Mouse (Mus musculus): Measurements from ENCODE around the gene Ripply3. TPM values are rescaled to one million over a fixed set of nuclear protein-coding genes. Genes with fewer than 3 reads are reported as not detected.
"Not testable (repeated sequence)": the region's sequence is repeated elsewhere in the genome, so short reads cannot be mapped to it uniquely, and the experiment has no call there.

Gene Ripply3
- polyA plus RNA-seq, 1 experiment = 0.46 TPM

GRCm38 (mm10) chr16:94331886-94332252 is 3.6 kb downstream of the Ripply3 start:
- 71% methylated on average over 5 of the region's 5 CpGs for WGBS

DNA sequence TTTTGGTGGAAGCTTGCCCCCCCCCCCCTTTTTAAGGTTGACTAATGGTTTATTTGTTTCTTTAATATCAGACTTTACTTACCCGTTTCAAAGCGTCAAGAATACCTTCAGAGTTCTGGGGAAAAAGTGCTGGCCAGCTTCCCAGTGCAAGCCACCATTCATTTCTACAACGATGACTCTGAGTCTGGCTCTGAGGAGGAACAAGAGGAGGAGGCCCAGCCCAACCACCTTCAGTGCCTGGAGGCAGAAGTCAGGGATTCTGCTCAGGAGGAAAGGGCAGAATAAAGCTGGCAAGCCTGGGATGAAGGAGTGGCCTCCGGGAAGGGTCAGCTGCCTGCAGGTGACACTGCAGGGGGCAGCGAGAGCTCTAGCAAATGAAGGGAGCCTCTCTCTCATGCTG is 7.4 kb downstream of the Ripply3 start:
- Histone ChIP-seq H3K27ac (ENCODE audit: insufficient read depth, low read length) (no peak overlapping the region), H3K27me3 (ENCODE audit: control insufficient read depth, insufficient read depth, low read length) (no peaks in the 10 kb centered on the region), H3K4me3 (replicated peaks; ENCODE audit: insufficient read depth, low read depth, low read length) (no peak overlapping the region), H3K4me1 (ENCODE audit: control insufficient read depth, insufficient read depth, low read length) (no peaks in the 10 kb centered on the region)
- WGBS = 35% methylated on average over 5 of the region's 5 CpGs
- no peak for DNase-seq
- no peak for TF ChIP-seq CTCF (IDR thresholded peaks at IDR 0.05; ENCODE audit: borderline replicate concordance, insufficient read depth, low read depth, low read length)
- TF ChIP-seq POLR2A (IDR thresholded peaks at IDR 0.05; ENCODE audit: borderline replicate concordance, insufficient read depth, low read length) = no peak

More at GRCm38 (mm10) chr16:94331886-94332252, 3.6 kb downstream of the Ripply3 start:
- no peak overlapping the region for H3K4me3 ChIP-seq (replicated peaks; ENCODE audit: insufficient read depth, low read depth, low read length)
- H3K27ac ChIP-seq (ENCODE audit: insufficient read depth, low read length) = no peak overlapping the region
- TF ChIP-seq POLR2A (IDR thresholded peaks at IDR 0.05; ENCODE audit: borderline replicate concordance, insufficient read depth, low read length) = no peak
- peak; percentile 95 for TF ChIP-seq CTCF (IDR thresholded peaks at IDR 0.05; ENCODE audit: borderline replicate concordance, insufficient read depth, low read depth, low read length)
- H3K27me3 ChIP-seq (ENCODE audit: control insufficient read depth, insufficient read depth, low read length) = no peaks in the 10 kb centered on the region; the same call in 1 of the 2 replicates
- peak; percentile 57 to 76 for DNase-seq
- H3K4me1 ChIP-seq (ENCODE audit: control insufficient read depth, insufficient read depth, low read length) = no peaks in the 10 kb centered on the region

DNA sequence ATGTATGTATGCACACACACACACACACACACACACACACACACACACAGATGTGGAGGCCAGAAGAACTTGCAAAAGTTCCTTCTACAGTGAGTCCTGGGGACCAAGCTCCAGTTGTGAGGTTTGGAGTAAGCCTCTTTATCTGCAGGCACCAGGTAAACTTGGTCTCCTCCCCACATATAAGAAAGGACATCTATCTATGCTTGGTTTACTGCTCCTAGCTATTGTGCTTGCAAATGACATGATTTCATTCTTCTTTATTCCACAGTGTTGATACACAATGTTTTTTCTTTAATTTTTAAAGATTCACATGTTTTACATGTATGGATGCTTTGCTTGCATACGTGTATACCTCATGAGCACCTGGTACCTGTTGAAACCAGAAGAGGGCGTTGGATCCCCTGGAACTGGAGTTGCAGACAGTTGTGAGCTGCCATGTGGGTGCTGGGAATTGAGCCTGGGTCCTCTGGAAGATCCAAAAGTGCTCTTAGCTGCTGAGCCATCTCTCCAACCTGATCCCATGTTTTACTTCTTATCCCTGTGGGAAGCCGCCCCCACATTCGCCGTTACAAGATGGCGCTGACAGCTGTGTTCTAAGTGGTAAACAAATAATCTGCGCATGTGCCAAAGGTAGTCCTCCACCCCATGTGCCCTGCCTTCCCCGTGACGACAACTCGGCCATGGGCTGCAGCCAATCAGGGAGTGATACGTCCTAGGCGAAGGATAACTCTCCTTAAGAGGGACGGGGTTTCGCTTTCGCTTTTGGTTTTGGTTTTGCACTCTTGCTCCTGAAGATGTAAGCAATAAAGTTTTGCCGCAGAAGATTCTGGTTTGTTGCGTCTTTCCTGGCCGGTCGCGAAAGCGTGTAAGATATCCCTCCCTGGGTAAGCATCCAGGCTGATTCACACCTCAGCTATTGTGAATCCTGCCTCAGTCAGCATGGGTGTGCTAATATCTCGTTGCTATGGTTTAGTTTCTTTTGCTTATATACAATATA is 11.2 kb downstream of the Ripply3 start:
- 89% methylated on average over 21 of the region's 22 CpGs for WGBS
- not testable (repeated sequence) for DNase-seq; H3K4me3 ChIP-seq (replicated peaks; ENCODE audit: insufficient read depth, low read depth, low read length); H3K27me3 ChIP-seq (ENCODE audit: control insufficient read depth, insufficient read depth, low read length); H3K4me1 ChIP-seq (ENCODE audit: control insufficient read depth, insufficient read depth, low read length); H3K27ac ChIP-seq (ENCODE audit: insufficient read depth, low read length)

GRCm38 (mm10) chr16:94345733-94346132 is 17.5 kb downstream of the Ripply3 start:
- Histone ChIP-seq H3K27me3 (ENCODE audit: control insufficient read depth, insufficient read depth, low read length) (no peaks in the 10 kb centered on the region), H3K4me1 (ENCODE audit: control insufficient read depth, insufficient read depth, low read length) (no peaks in the 10 kb centered on the region), H3K4me3 (replicated peaks; ENCODE audit: insufficient read depth, low read depth, low read length) (no peak overlapping the region), H3K27ac (ENCODE audit: insufficient read depth, low read length) (no peak overlapping the region)
- no peak for TF ChIP-seq POLR2A (IDR thresholded peaks at IDR 0.05; ENCODE audit: borderline replicate concordance, insufficient read depth, low read length)
- no peak for TF ChIP-seq CTCF (IDR thresholded peaks at IDR 0.05; ENCODE audit: borderline replicate concordance, insufficient read depth, low read depth, low read length)
- 90% methylated on average over 1 of the region's 1 CpGs for WGBS
- DNase-seq = no peak

DNA sequence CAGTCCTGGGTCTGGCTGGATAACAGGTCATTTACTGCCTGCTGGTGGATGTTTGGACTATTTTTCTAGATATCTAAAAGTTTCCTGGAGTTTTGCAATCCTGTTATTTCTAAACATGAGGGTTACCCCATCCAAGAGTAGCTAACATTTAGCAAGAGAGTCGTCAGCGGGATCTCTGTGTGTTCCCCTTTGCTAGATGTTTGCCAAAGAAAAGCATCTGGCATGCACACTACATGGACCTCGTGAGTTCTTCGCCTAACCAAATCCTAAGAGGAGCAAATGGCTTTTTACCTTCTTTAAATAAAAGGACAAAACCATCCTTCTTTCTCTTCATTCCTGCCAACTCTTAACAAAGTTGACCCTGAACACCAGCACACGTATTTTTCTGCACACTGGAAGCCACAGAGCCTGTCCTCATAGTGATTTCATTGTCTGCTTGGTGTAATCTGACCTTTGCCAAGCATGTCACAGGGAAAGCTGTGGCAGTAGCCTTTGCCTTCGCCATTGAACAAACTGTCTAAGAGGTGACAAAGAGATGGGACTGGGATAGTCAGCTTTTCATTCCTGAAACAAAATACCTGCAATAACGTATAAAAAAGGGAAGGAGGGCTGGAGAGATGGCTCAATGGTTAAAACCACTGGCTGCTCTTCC is 19.0 kb downstream of the Ripply3 start:
- TF ChIP-seq CTCF (IDR thresholded peaks at IDR 0.05; ENCODE audit: borderline replicate concordance, insufficient read depth, low read depth, low read length) (no peak), POLR2A (IDR thresholded peaks at IDR 0.05; ENCODE audit: borderline replicate concordance, insufficient read depth, low read length) (no peak)
- H3K27ac ChIP-seq (ENCODE audit: insufficient read depth, low read length) = no peak overlapping the region
- H3K4me3 ChIP-seq (replicated peaks; ENCODE audit: insufficient read depth, low read depth, low read length) = no peak overlapping the region
- 73% methylated on average over 7 of the region's 7 CpGs for WGBS
- no peaks in the 10 kb centered on the region for H3K4me1 ChIP-seq (ENCODE audit: control insufficient read depth, insufficient read depth, low read length)
- DNase-seq = no peak
- no peaks in the 10 kb centered on the region for H3K27me3 ChIP-seq (ENCODE audit: control insufficient read depth, insufficient read depth, low read length)

DNA sequence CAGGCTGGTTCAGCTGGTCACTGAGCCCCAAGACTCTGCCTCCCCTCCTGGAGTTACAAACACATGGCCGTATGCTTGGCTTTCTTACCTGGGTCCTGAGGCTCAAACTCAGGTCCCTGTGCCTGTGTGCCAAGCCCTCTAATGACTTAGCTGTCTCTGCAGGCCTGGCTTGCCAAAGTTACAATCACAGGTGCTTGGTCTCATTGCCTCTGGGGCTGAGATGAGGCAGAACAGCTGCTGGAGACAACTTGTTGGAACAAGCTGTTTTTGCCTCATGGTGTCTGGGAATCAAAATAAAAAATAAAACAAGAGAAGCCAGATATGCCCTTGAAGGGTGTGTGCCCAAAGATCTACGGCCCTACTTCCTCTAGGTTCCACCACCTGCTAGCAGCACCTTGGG is 20.6 kb downstream of the Ripply3 start:
- no peaks in the 10 kb centered on the region for H3K4me1 ChIP-seq (ENCODE audit: control insufficient read depth, insufficient read depth, low read length)
- no peak overlapping the region for H3K27ac ChIP-seq (ENCODE audit: insufficient read depth, low read length)
- TF ChIP-seq POLR2A (IDR thresholded peaks at IDR 0.05; ENCODE audit: borderline replicate concordance, insufficient read depth, low read length) = no peak
- no peak for TF ChIP-seq CTCF (IDR thresholded peaks at IDR 0.05; ENCODE audit: borderline replicate concordance, insufficient read depth, low read depth, low read length)
- no peak overlapping the region for H3K4me3 ChIP-seq (replicated peaks; ENCODE audit: insufficient read depth, low read depth, low read length)
- 91% methylated on average over 2 of the region's 2 CpGs for WGBS
- DNase-seq = no peak
- H3K27me3 ChIP-seq (ENCODE audit: control insufficient read depth, insufficient read depth, low read length) = no peaks in the 10 kb centered on the region

DNA sequence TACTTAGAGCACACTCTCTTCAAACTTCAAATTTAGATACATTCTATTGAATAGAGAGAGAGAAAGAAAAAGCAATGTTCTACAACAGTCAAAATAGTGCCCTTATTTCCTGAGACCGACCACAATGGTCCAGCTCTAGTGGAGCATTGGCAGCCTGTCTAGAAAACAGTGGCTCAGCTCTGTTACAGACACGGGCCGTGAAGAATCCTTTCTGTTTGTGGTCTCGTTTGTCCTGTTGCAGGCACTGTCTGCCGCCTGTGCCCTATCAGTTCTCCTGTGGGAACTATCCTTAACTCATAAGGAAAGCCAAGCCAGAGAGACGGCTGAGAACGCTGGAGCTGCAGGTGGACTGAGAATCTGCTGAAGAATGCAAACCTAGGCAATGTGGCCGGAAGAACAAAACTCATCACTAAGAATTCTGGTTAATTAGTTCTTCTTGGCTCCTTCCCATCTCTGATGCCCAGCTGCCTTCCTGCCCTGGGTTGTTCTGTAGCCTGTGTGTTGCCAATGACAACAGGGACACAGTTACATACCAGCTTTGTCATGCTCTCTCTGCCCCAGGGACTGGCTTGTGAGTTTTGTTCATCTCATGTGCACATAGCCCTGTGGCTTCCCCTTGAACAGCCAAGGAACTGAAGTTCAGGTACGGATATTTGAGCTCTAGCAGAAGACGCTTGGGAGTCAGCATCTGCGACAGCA is 21.5 kb downstream of the Ripply3 start:
- Histone ChIP-seq H3K4me3 (replicated peaks; ENCODE audit: insufficient read depth, low read depth, low read length) (no peak overlapping the region), H3K27me3 (ENCODE audit: control insufficient read depth, insufficient read depth, low read length) (no peaks in the 10 kb centered on the region), H3K4me1 (ENCODE audit: control insufficient read depth, insufficient read depth, low read length) (no peaks in the 10 kb centered on the region), H3K27ac (ENCODE audit: insufficient read depth, low read length) (no peak overlapping the region)
- TF ChIP-seq CTCF (IDR thresholded peaks at IDR 0.05; ENCODE audit: borderline replicate concordance, insufficient read depth, low read depth, low read length) = no peak
- no peak for TF ChIP-seq POLR2A (IDR thresholded peaks at IDR 0.05; ENCODE audit: borderline replicate concordance, insufficient read depth, low read length)
- WGBS = 32% methylated on average over 11 of the region's 11 CpGs
- DNase-seq = no peak

Data from cerebellum, adult 2 months (tissue).